Mouse (Mus musculus) liver, embryonic 14.5 days (tissue): ENCODE measurements at regions not wholly inside any gene's neighbourhood (a gene's known extent, or its start where the extent isn't known, plus 50 kb on each side); places are given as distances from the start of the nearest gene placed in this dataset.

ENCODE experiments used
- ATAC-seq: fragments of 200-750 bp; cut with Nextera tagmentation; 2 replicates; pipeline ENCODE4 v1.8.0; 2017; ENCODE audit warnings: moderate number of reproducible peaks, mild to moderate bottlenecking, moderate library complexity; ENCODE audit not compliant: insufficient read depth
- DNase-seq, 3 experiments: peaks; one replicate each; pipeline ENCODE4 v3.0.0-alpha.2; 2012 to 2013; ENCODE audit warnings: low read depth in 3 of 3, low spot score in 3 of 3
- H3K27ac ChIP-seq: fragments of 300-500 bp; sonication (generic); 2 replicates; pipeline ENCODE4 v1.5.1; 2014; ENCODE audit warnings: moderate library complexity, mild to moderate bottlenecking, control low read depth, inconsistent platforms
- H3K27me3 ChIP-seq: fragments of 300-500 bp; sonication (generic); 2 replicates; pipeline ENCODE4 v1.6.1; 2014; ENCODE audit warnings: mild to moderate bottlenecking, low read length, moderate library complexity; ENCODE audit not compliant: control insufficient read depth, insufficient read depth
- H3K36me3 ChIP-seq: fragments of 300-500 bp; sonication (generic); replicated peaks from 2 replicates; pipeline ENCODE4 v1.6.1; 2014; ENCODE audit warnings: low read depth; ENCODE audit not compliant: control insufficient read depth, insufficient read depth
- H3K4me1 ChIP-seq, 2 experiments: fragments of 200-500 bp in 1 of 2; fragments of 300-500 bp in 1 of 2; sonication (generic) in 1 of 2; replicated peaks; 2 replicates each; pipeline ENCODE4 v1.6.1; 2012 to 2014; ENCODE audit warnings: antibody characterized with exemption in 1 of 2, inconsistent platforms in 1 of 2, low read length in 1 of 2; ENCODE audit not compliant: control insufficient read depth in 2 of 2, insufficient read depth in 2 of 2
- H3K4me2 ChIP-seq: fragments of 300-500 bp; sonication (generic); 2 replicates; pipeline ENCODE4 v1.6.1; 2014; ENCODE audit warnings: low read depth, mild to moderate bottlenecking, control low read depth, moderate library complexity
- H3K4me3 ChIP-seq, 2 experiments: fragments of 200-500 bp in 1 of 2; fragments of 300-500 bp in 1 of 2; sonication (generic) in 1 of 2; 2 replicates each; pipeline ENCODE4 v1.5.1; 2012 to 2014; ENCODE audit warnings: low read depth in 2 of 2, low read length in 2 of 2, mild to moderate bottlenecking in 2 of 2, control low read depth in 1 of 2, inconsistent platforms in 1 of 2, moderate library complexity in 1 of 2; ENCODE audit not compliant: insufficient read depth in 1 of 2
- H3K9ac ChIP-seq: fragments of 300-500 bp; sonication (generic); replicated peaks from 2 replicates; pipeline ENCODE4 v1.6.1; 2014; ENCODE audit warnings: mild to moderate bottlenecking, control low read depth, moderate library complexity
- H3K9me3 ChIP-seq: fragments of 300-500 bp; sonication (generic); 2 replicates; pipeline ENCODE4 v1.6.1; 2016; ENCODE audit warnings: low read length, mixed read lengths; ENCODE audit not compliant: control insufficient read depth
- CTCF ChIP-seq: IDR thresholded peaks from 2 replicates; pipeline ENCODE4 v1.5.1; 2016; ENCODE audit warnings: antibody characterized with exemption, low read depth, control low read depth
- EP300 ChIP-seq: IDR thresholded peaks from 2 replicates; pipeline ENCODE4 v1.6.1; 2016; ENCODE audit warnings: antibody characterized with exemption, low read depth
- WGBS: fragments of 180-500 bp; shearing (Covaris S2); extraction: QIAGEN DNeasy Blood & Tissue Kit; methylation state at CpG from one replicate; pipeline ENCODE4 v1.1.7; 2014; ENCODE audit not compliant: insufficient replicate concordance; 5-methylcytosine and 5-hydroxymethylcytosine counted together

DNA sequence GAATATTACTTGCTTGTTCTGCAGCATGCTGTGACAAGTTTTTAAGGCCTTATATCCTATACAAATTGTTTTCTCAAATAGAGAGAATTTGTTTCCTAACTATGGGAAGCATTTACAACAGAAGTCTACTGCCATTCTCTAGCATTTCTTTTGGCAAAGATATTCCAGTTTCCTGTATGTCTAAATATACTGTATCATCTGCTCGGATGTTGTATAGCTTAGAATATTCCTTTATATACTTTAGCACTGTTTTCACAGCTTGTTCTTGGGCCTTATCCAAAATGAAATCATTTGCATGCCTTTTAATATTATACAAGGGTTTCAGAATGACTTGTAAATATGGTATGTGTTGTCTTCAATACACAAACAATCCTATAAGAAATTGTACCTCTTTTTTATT, 92.1 kb upstream of the Ins2 start:
- Histone ChIP-seq H3K4me2 (no peak overlapping the region), H3K9me3 (no peaks in the 10 kb centered on the region), H3K9ac (no peak overlapping the region), H3K36me3 (no peaks in the 10 kb centered on the region), H3K4me3 (no peak overlapping the region), H3K27ac (no peak overlapping the region), H3K27me3 (no peaks in the 10 kb centered on the region), H3K4me1 (no peaks in the 10 kb centered on the region)
- DNase-seq (no peak), ATAC-seq (no peak)
- 52% methylated on average over 1 of the region's 1 CpGs for WGBS
- TF ChIP-seq EP300 (no peak), CTCF (no peak)

DNA sequence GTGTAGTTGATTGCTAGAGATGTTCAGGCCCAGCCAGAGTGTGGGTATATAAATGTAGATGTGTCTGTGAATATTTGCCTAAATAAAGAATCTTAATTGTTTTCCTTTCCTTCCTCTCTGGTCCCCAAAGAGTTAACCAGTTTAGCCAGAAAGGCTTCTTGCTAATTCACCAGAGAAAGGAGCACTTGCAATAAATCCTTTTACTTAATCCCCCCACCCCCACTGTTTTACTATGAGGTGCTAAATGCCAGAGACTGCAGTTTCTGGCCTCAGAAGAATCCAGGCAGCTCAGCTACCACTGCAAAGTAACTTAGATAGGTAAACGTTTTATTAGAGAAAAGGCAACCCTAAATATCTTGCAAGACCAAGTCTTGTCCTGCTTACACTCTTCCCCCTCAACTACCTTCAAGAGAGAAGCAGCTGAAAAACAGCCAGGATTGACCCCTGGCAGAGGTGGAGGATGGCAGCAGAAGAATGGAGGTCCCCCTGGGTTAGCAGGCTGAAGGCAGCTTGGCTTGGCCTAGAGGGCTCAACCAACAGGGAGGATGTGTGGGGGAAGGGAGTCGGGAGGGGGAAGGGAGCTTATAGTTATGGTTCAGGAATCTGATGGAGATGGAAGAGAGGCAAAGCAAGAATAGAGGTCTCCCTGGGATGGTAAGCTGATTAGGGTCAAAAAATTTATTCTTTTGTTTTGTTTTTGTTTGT, 87.9 kb upstream of the Ins2 start:
- TF ChIP-seq CTCF = no peak
- Histone ChIP-seq H3K27ac (no peak overlapping the region), H3K27me3 (no peaks in the 10 kb centered on the region), H3K9me3 (no peaks in the 10 kb centered on the region), H3K4me3 (no peak overlapping the region), H3K9ac (no peak overlapping the region), H3K4me2 (no peak overlapping the region), H3K4me1 (no peaks in the 10 kb centered on the region), H3K36me3 (no peaks in the 10 kb centered on the region)
- no peak for ATAC-seq
- 22% methylated on average over 2 of the region's 2 CpGs for whole genome bisulfite sequencing
- no peak for DNase-seq

DNA sequence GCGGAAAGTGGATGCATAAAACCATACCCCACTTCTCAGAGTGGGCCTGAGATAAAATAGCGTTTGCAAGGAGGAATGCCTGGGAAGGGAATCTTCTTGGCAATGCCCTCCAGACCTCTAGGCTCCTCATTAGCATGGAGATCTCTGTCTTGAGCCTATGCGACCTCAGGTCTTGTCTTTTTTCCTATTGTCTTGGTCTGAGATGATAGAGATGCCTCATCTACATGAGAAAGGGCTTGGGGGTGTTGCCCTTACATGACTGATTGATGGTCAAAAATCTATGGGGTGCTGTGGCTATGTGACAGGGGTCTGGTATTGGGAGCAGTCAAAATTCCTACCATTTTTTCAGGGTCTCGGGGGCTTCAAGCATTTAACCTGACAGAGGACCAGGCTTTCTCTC, 67.5 kb upstream of the Ins2 start:
- no peak overlapping the region for H3K27ac ChIP-seq
- DNase-seq (no peak), ATAC-seq (no peak)
- WGBS = 45% methylated on average over 4 of the region's 4 CpGs
- no peak for TF ChIP-seq CTCF
- TF ChIP-seq EP300 = no peak
- no peak overlapping the region for H3K4me2 ChIP-seq
- no peaks in the 10 kb centered on the region for H3K27me3 ChIP-seq
- no peak overlapping the region for H3K4me3 ChIP-seq
- H3K9me3 ChIP-seq = no peaks in the 10 kb centered on the region
- no peaks in the 10 kb centered on the region for H3K4me1 ChIP-seq
- H3K9ac ChIP-seq = no peak overlapping the region
- no peaks in the 10 kb centered on the region for H3K36me3 ChIP-seq

DNA sequence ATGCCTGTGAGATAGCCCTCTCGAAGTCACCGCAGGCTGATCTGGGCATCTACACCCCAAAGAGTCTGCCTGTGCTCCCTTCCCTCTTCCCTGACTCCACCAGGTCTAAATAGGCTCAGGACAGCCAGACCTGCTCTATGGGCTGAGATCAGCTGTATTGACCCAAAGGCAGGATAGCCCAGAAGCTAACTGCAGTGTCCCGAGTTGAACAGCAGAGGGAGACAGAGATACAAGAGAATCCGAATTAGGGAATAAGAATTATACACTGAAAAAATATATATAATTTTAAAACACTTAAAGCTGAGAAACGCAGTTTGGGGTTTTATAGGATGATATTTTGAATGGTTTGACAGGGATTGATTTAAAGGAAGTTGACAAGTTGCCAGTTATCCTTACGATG, 56.2 kb upstream of the Ins2 start:
- Histone ChIP-seq H3K4me1 (no peaks in the 10 kb centered on the region), H3K36me3 (no peaks in the 10 kb centered on the region), H3K9ac (no peak overlapping the region), H3K27ac (no peak overlapping the region), H3K4me3 (no peak overlapping the region), H3K27me3 (no peaks in the 10 kb centered on the region), H3K9me3 (no peaks in the 10 kb centered on the region), H3K4me2 (no peak overlapping the region)
- peak; percentile 3 to 9 (median 4) for DNase-seq
- TF ChIP-seq EP300 = no peak
- TF ChIP-seq CTCF = peak; percentile 80
- ATAC-seq = no peak
- WGBS = 20% methylated on average over 6 of the region's 6 CpGs

DNA sequence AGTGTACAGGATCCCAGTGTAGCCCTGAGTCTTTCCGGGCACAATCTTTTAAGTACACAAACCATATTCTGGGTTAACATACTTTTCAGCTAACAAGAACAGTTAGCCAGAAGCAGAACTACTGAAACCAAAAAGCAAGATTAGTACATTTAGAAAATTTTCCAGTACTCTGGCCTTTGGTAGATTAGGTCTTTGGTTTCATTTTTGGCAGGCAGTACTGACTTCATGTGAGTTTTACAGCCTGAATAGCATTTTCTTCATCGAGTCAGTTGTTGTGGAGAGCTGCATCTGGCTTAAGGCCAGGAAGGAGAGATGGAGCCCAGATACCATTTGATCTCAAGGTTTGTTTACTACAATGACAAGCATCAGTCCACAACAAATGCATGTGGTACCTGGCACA, 51.3 kb upstream of the Ins2 start:
- Histone ChIP-seq H3K9ac (no peak overlapping the region), H3K36me3 (no peaks in the 10 kb centered on the region), H3K9me3 (no peaks in the 10 kb centered on the region), H3K4me1 (no peaks in the 10 kb centered on the region), H3K4me2 (no peak overlapping the region), H3K4me3 (no peak overlapping the region), H3K27ac (no peak overlapping the region), H3K27me3 (no peaks in the 10 kb centered on the region)
- no peak for TF ChIP-seq CTCF
- ATAC-seq = no peak
- 49% methylated on average over 2 of the region's 2 CpGs for WGBS
- no peak for DNase-seq
